Mouse (Mus musculus) midbrain, embryonic 11.5 days (tissue): ENCODE results near the gene Il1r2. TPM values are rescaled to one million over a fixed set of nuclear protein-coding genes. Genes with fewer than 3 reads are reported as not detected.

ENCODE experiments used
- ATAC-seq: fragments of 200-750 bp; cut with Nextera tagmentation; 2 replicates; pipeline ENCODE4 v1.8.0; 2017; ENCODE audit warnings: moderate TSS enrichment, moderate library complexity; ENCODE audit not compliant: low FRiP score
- DNase-seq: peaks from one replicate; pipeline ENCODE4 v3.0.0; 2015; ENCODE audit warnings: low spot score; ENCODE audit errors: missing footprints
- H3K27ac ChIP-seq: fragments of 300-500 bp; sonication (generic); 2 replicates; pipeline ENCODE4 v1.5.1; 2014; ENCODE audit warnings: low read depth, low read length
- H3K27me3 ChIP-seq: fragments of 300-500 bp; sonication (generic); 2 replicates; pipeline ENCODE4 v1.6.1; 2014; ENCODE audit warnings: mild to moderate bottlenecking, low read length, moderate library complexity, mixed read lengths; ENCODE audit not compliant: control insufficient read depth, insufficient read depth
- H3K36me3 ChIP-seq: fragments of 300-500 bp; sonication (generic); 2 replicates; pipeline ENCODE4 v1.6.1; 2014; ENCODE audit warnings: mild to moderate bottlenecking, low read length, moderate library complexity, mixed read lengths; ENCODE audit not compliant: control insufficient read depth, insufficient read depth
- H3K4me1 ChIP-seq: fragments of 300-500 bp; sonication (generic); 2 replicates; pipeline ENCODE4 v1.6.1; 2014; ENCODE audit warnings: low read length; ENCODE audit not compliant: control insufficient read depth, insufficient read depth
- H3K4me2 ChIP-seq: fragments of 300-500 bp; sonication (generic); 2 replicates; pipeline ENCODE4 v1.6.1; 2014; ENCODE audit warnings: mild to moderate bottlenecking, moderate library complexity
- H3K4me3 ChIP-seq: fragments of 300-500 bp; sonication (generic); 2 replicates; pipeline ENCODE4 v1.5.1; 2014; ENCODE audit warnings: low read depth, low read length
- H3K9ac ChIP-seq: fragments of 300-500 bp; sonication (generic); 2 replicates; pipeline ENCODE4 v1.6.1; 2014; ENCODE audit warnings: low read length
- H3K9me3 ChIP-seq: fragments of 300-500 bp; sonication (generic); 2 replicates; pipeline ENCODE4 v1.6.1; 2016; ENCODE audit warnings: low read length; ENCODE audit not compliant: control insufficient read depth
- WGBS: fragments of 180-500 bp; shearing (Covaris S2); extraction: QIAGEN DNeasy Blood & Tissue Kit; methylation state at CpG from one replicate; pipeline ENCODE4 v1.1.7; 2014; 5-methylcytosine and 5-hydroxymethylcytosine counted together
- polyA plus RNA-seq: library from polyadenylated mRNA; unstranded; fragments of >200 nt; fragmentation: Nextera tagmentation; extraction: Ambion mirVana; gene quantifications from 2 replicates; pipeline ENCODE4 v1.2.1, GENCODE M21; 2014

Gene Il1r2
- polyA plus RNA-seq, 1 experiment from 2014 or later: 0.27 TPM

- H3K9me3 ChIP-seq: no peaks in the 10 kb centered on the region
These were observed 3.4 kb downstream of the Il1r2 start for GRCm38 (mm10) chr1:40077328-40077727.

GRCm38 (mm10) chr1:40081041-40081440, 7.2 kb downstream of the Il1r2 start:
- 75% methylated on average over 2 of the region's 2 CpGs for WGBS
- Histone ChIP-seq H3K36me3 (no peaks in the 10 kb centered on the region), H3K27ac (no peak overlapping the region), H3K9me3 (no peaks in the 10 kb centered on the region), H3K4me2 (no peak overlapping the region), H3K9ac (no peak overlapping the region), H3K4me3 (no peak overlapping the region), H3K27me3 (no peaks in the 10 kb centered on the region), H3K4me1 (peaks cover 4% of the 10 kb centered on the region; the same call in 1 of the 2 replicates)
- no peak for DNase-seq
- ATAC-seq: no peak

More at GRCm38 (mm10) chr1:40077328-40077727, 3.4 kb downstream of the Il1r2 start:
- H3K4me2 ChIP-seq: no peak overlapping the region
- no peaks in the 10 kb centered on the region for H3K36me3 ChIP-seq
- no peak overlapping the region for H3K9ac ChIP-seq
- DNase-seq (peak; percentile 53), ATAC-seq (no peak)
- H3K4me3 ChIP-seq: no peak overlapping the region
- 0 out of 2 replicates have a peak, but pooled peaks cover 1% of the 10 kb centered on the region for H3K4me1 ChIP-seq
- H3K27me3 ChIP-seq: no peaks in the 10 kb centered on the region
- H3K27ac ChIP-seq: no peak overlapping the region
- WGBS: 100% methylated on average over 2 of the region's 2 CpGs

GRCm38 (mm10) chr1:40084386-40084785, 10.5 kb downstream of the Il1r2 start:
- Histone ChIP-seq H3K9me3 (no peaks in the 10 kb centered on the region), H3K4me3 (no peak overlapping the region), H3K4me2 (no peak overlapping the region), H3K27ac (no peak overlapping the region), H3K4me1 (peaks cover 4% of the 10 kb centered on the region; the same call in 1 of the 2 replicates), H3K36me3 (no peaks in the 10 kb centered on the region), H3K27me3 (no peaks in the 10 kb centered on the region), H3K9ac (no peak overlapping the region)
- 70% methylated on average over 3 of the region's 3 CpGs for WGBS
- DNase-seq (no peak), ATAC-seq (no peak)

- Histone ChIP-seq H3K4me1 (peaks cover 4% of the 10 kb centered on the region; the same call in 1 of the 2 replicates), H3K36me3 (no peaks in the 10 kb centered on the region), H3K4me3 (peak overlapping the region; percentile 46), H3K9ac (peak overlapping the region; percentile 53), H3K4me2 (peak overlapping the region; percentile 77), H3K9me3 (no peaks in the 10 kb centered on the region), H3K27ac (no peak overlapping the region), H3K27me3 (no peaks in the 10 kb centered on the region)
- ATAC-seq (peak; percentile 85), DNase-seq (peak; percentile 94)
- 4% methylated on average over 25 of the region's 25 CpGs for WGBS
These were observed 11.7 kb downstream of the Il1r2 start for GRCm38 (mm10) chr1:40085403-40086182.

- ATAC-seq (no peak), DNase-seq (no peak)
- H3K27ac ChIP-seq: no peak overlapping the region
- no peaks in the 10 kb centered on the region for H3K36me3 ChIP-seq
- H3K4me2 ChIP-seq: no peak overlapping the region
- H3K27me3 ChIP-seq: no peaks in the 10 kb centered on the region
- no peak overlapping the region for H3K4me3 ChIP-seq
- WGBS: 85% methylated on average over 9 of the region's 9 CpGs
- no peak overlapping the region for H3K9ac ChIP-seq
- H3K4me1 ChIP-seq: no peaks in the 10 kb centered on the region
- no peaks in the 10 kb centered on the region for H3K9me3 ChIP-seq
These were observed 17.3 kb downstream of the Il1r2 start for GRCm38 (mm10) chr1:40091160-40091559.

- DNase-seq (no peak), ATAC-seq (no peak)
- Histone ChIP-seq H3K27me3 (no peaks in the 10 kb centered on the region), H3K9me3 (no peaks in the 10 kb centered on the region), H3K9ac (no peak overlapping the region), H3K4me2 (no peak overlapping the region), H3K36me3 (no peaks in the 10 kb centered on the region), H3K4me3 (no peak overlapping the region), H3K4me1 (no peaks in the 10 kb centered on the region), H3K27ac (no peak overlapping the region)
- 78% methylated on average over 6 of the region's 6 CpGs for WGBS
These were observed 18.7 kb downstream of the Il1r2 start for GRCm38 (mm10) chr1:40092541-40092940.

- Histone ChIP-seq H3K9me3 (no peaks in the 10 kb centered on the region), H3K9ac (no peak overlapping the region), H3K36me3 (no peaks in the 10 kb centered on the region), H3K4me3 (no peak overlapping the region), H3K4me1 (no peaks in the 10 kb centered on the region), H3K4me2 (no peak overlapping the region), H3K27ac (no peak overlapping the region), H3K27me3 (no peaks in the 10 kb centered on the region)
- ATAC-seq (no peak), DNase-seq (no peak)
- WGBS: 80% methylated on average over 3 of the region's 3 CpGs
These were observed 20.9 kb downstream of the Il1r2 start for GRCm38 (mm10) chr1:40094601-40095304.

GRCm38 (mm10) chr1:40095585-40095984, 21.7 kb downstream of the Il1r2 start:
- H3K4me1 ChIP-seq: no peaks in the 10 kb centered on the region
- no peak for ATAC-seq
- no peak overlapping the region for H3K4me3 ChIP-seq
- DNase-seq: peak; percentile 17
- WGBS: 17% methylated on average over 1 of the region's 1 CpGs
- no peaks in the 10 kb centered on the region for H3K36me3 ChIP-seq
- H3K9ac ChIP-seq: no peak overlapping the region
- no peak overlapping the region for H3K4me2 ChIP-seq
- no peaks in the 10 kb centered on the region for H3K27me3 ChIP-seq
- no peak overlapping the region for H3K27ac ChIP-seq
- no peaks in the 10 kb centered on the region for H3K9me3 ChIP-seq

- Histone ChIP-seq H3K4me3 (no peak overlapping the region), H3K9me3 (no peaks in the 10 kb centered on the region), H3K27ac (no peak overlapping the region), H3K27me3 (no peaks in the 10 kb centered on the region), H3K36me3 (no peaks in the 10 kb centered on the region), H3K9ac (no peak overlapping the region), H3K4me2 (no peak overlapping the region), H3K4me1 (no peaks in the 10 kb centered on the region)
- no peak for ATAC-seq
- no peak for DNase-seq
- WGBS: 79% methylated on average over 4 of the region's 4 CpGs
These were observed 32.4 kb downstream of the Il1r2 start for GRCm38 (mm10) chr1:40106306-40106705.
